Mouse (Mus musculus): ENCODE measurements around the gene Ifna4. TPM values are rescaled to one million over a fixed set of nuclear protein-coding genes. Genes with fewer than 3 reads are reported as not detected.

Gene Ifna4
- polyA plus RNA-seq, 1 experiment from 2014 or later: not detected

DNA sequence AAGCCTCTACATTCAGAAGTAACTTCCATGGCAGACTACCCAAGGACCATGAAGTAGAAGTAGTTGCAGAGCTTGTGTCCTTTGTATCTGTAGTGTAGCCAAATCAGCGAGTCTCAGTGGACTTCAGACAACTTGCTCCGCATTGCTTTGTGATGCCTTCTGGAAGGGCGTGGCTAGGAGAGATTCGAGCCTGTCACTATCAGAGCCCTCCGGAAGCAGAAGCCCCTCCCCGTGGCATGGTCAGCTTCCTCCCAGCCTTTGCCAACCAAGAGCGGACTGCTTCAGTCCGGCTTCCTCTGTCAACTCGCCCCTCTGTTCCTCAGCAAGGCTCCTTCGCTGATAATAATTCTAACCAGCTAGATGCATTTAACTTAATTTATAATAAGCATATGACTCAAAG lies 36.6 kb downstream of the Ifna4 start:
- Histone ChIP-seq H3K27me3 (replicated peaks; ENCODE audit: control insufficient read depth, insufficient read depth, low read length) (no peaks in the 10 kb centered on the region), H3K4me3 (ENCODE audit: low read length) (no peak overlapping the region), H3K27ac (ENCODE audit: low read depth, low read length) (no peak overlapping the region), H3K9ac (ENCODE audit: low read depth, low read length) (no peak overlapping the region), H3K9me3 (ENCODE audit: control insufficient read depth, low read length) (no peaks in the 10 kb centered on the region), H3K4me1 (ENCODE audit: control insufficient read depth, insufficient read depth, low read depth, low read length) (no peaks in the 10 kb centered on the region), H3K36me3 (ENCODE audit: control insufficient read depth, insufficient read depth, low read length) (no peaks in the 10 kb centered on the region), H3K4me2 (ENCODE audit: low read length) (no peak overlapping the region)
- no peak for ATAC-seq
- WGBS: 45% methylated on average over 10 of the region's 10 CpGs

DNA sequence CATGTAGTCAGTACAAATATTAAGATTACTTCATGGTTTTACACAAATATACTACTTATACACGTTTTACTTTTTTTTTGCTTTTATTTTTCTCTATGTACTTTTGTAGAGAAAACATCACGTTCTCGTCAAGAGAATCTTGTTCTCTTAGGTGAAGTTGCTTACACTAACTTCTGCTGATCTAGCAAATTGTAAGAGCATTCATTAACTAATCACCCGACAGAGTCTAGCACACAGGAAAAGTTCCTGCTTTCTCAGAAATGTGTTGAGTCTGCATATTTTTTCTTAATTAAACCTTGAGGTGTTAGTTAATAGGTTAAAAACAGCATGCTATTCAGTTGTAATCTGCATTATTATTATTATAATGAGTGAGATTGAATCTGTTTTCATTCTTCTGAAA lies 37.1 kb downstream of the Ifna4 start:
- WGBS: 73% methylated on average over 4 of the region's 4 CpGs
- no peak for ATAC-seq

DNA sequence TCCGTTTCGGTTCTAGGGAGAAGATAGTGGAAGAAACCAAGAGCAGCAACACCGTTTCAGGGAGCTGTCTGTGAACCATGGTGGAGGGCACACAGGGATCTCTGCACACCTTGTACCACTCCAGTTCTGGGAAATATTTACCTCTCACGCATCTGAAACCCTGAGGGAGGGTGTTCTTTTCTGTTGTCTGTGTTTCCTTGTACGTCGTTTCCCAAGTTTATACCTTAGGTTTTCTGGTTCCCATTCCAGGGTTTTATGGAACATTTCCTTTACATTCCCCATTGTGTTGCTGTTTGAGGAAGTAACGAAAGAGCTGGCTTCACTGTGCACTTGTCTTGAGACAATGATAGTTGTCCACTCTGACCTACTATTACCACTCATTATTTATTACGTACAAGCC lies 38.4 kb downstream of the Ifna4 start, which contains the start of gene Ifne:
Ifne (minus strand) TSS at position 101 of the 400 bp plus-strand sequence.
- Histone ChIP-seq H3K4me2 (ENCODE audit: low read length) (no peak within 1 kb of the TSS), H3K4me1 (ENCODE audit: control insufficient read depth, insufficient read depth, low read depth, low read length) (no peaks in the 10 kb centered on the region), H3K36me3 (ENCODE audit: control insufficient read depth, insufficient read depth, low read length) (no peaks in the 10 kb centered on the region), H3K27me3 (replicated peaks; ENCODE audit: control insufficient read depth, insufficient read depth, low read length) (no peaks in the 10 kb centered on the region), H3K9ac (ENCODE audit: low read depth, low read length) (no peak within 1 kb of the TSS), H3K4me3 (ENCODE audit: low read length) (no peak within 1 kb of the TSS), H3K9me3 (ENCODE audit: control insufficient read depth, low read length) (no peaks in the 10 kb centered on the region), H3K27ac (ENCODE audit: low read depth, low read length) (no peak within 1 kb of the TSS)
- ATAC-seq: no peak
- WGBS: 90% methylated on average over 8 of the region's 8 CpGs

More for the DNA sequence above, 37.1 kb downstream of the Ifna4 start:
- H3K4me3 ChIP-seq (ENCODE audit: low read length): no peak overlapping the region
- no peaks in the 10 kb centered on the region for H3K27me3 ChIP-seq (replicated peaks; ENCODE audit: control insufficient read depth, insufficient read depth, low read length)
- H3K36me3 ChIP-seq (ENCODE audit: control insufficient read depth, insufficient read depth, low read length): no peaks in the 10 kb centered on the region
- H3K9me3 ChIP-seq (ENCODE audit: control insufficient read depth, low read length): no peaks in the 10 kb centered on the region
- H3K4me1 ChIP-seq (ENCODE audit: control insufficient read depth, insufficient read depth, low read depth, low read length): no peaks in the 10 kb centered on the region
- H3K27ac ChIP-seq (ENCODE audit: low read depth, low read length): no peak overlapping the region
- H3K9ac ChIP-seq (ENCODE audit: low read depth, low read length): no peak overlapping the region
- H3K4me2 ChIP-seq (ENCODE audit: low read length): no peak overlapping the region

DNA sequence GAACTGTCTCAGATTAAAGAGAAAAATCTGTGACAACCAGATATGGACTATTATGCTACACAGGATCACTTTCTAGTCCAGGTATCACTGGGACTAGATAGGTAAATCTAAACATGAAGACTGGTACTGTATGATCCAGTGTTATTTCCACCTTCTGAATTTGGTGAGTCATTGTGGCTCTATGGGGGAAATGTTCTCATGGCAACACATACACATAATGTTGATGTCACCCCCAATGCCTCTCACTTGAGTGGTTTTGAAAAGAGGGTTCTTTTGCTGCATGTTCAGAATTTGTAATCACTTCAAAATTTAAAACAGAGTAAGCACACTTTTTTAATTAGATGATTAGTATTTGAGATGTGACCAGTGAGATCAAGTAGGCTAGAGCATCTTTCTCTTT lies 46.6 kb downstream of the Ifna4 start:
- no peaks in the 10 kb centered on the region for H3K36me3 ChIP-seq (ENCODE audit: control insufficient read depth, insufficient read depth, low read length)
- ATAC-seq: no peak
- H3K4me1 ChIP-seq (ENCODE audit: control insufficient read depth, insufficient read depth, low read depth, low read length): no peaks in the 10 kb centered on the region
- H3K4me2 ChIP-seq (ENCODE audit: low read length): no peak overlapping the region
- H3K4me3 ChIP-seq (ENCODE audit: low read length): no peak overlapping the region
- H3K27me3 ChIP-seq (replicated peaks; ENCODE audit: control insufficient read depth, insufficient read depth, low read length): no peaks in the 10 kb centered on the region
- H3K27ac ChIP-seq (ENCODE audit: low read depth, low read length): no peak overlapping the region
- no peaks in the 10 kb centered on the region for H3K9me3 ChIP-seq (ENCODE audit: control insufficient read depth, low read length)
- H3K9ac ChIP-seq (ENCODE audit: low read depth, low read length): no peak overlapping the region

Other genes starting within 250 kb of the Ifna4 start
- gene Ifna9, start 249.5 kb upstream of the Ifna4 start, polyA plus RNA-seq (2015; fragmentation: Nextera tagmentation; extraction: Ambion mirVana): not detected in 2 replicates
- gene Ifna12, start 238.5 kb upstream of the Ifna4 start, polyA plus RNA-seq (2015; fragmentation: Nextera tagmentation; extraction: Ambion mirVana): not detected in 2 replicates
- not detected in 2 replicates for gene C87499, start 207.4 kb upstream of the Ifna4 start, polyA plus RNA-seq (2015; fragmentation: Nextera tagmentation; extraction: Ambion mirVana)
- not detected in 2 replicates for gene Ifna13, start 197.4 kb upstream of the Ifna4 start, polyA plus RNA-seq (2015; fragmentation: Nextera tagmentation; extraction: Ambion mirVana)
- not detected in 2 replicates for gene Ifna16, start 164.9 kb upstream of the Ifna4 start, polyA plus RNA-seq (2015; fragmentation: Nextera tagmentation; extraction: Ambion mirVana)
- not detected in 2 replicates for gene Ifna2, start 157.9 kb upstream of the Ifna4 start, polyA plus RNA-seq (2015; fragmentation: Nextera tagmentation; extraction: Ambion mirVana)
- gene Ifnab, start 150.5 kb upstream of the Ifna4 start, polyA plus RNA-seq (2015; fragmentation: Nextera tagmentation; extraction: Ambion mirVana): not detected in 2 replicates
- 1.3 and 1.5 TPM in 2 replicates for gene Gm26566, start 120.1 kb upstream of the Ifna4 start, polyA plus RNA-seq (2015; fragmentation: Nextera tagmentation; extraction: Ambion mirVana)
- 90.3 and 104 TPM in 2 replicates for gene Klhl9, start 119.4 kb upstream of the Ifna4 start, polyA plus RNA-seq (2015; fragmentation: Nextera tagmentation; extraction: Ambion mirVana)
- not detected in 2 replicates for gene Gm13271, start 87.0 kb upstream of the Ifna4 start, polyA plus RNA-seq (2015; fragmentation: Nextera tagmentation; extraction: Ambion mirVana)
- not detected in 2 replicates for gene Gm13283, start 81.7 kb upstream of the Ifna4 start, polyA plus RNA-seq (2015; fragmentation: Nextera tagmentation; extraction: Ambion mirVana)
- gene Gm13290, start 68.0 kb upstream of the Ifna4 start, polyA plus RNA-seq (2015; fragmentation: Nextera tagmentation; extraction: Ambion mirVana): not detected in 2 replicates
- not detected in 2 replicates for gene Gm13289, start 64.9 kb upstream of the Ifna4 start, polyA plus RNA-seq (2015; fragmentation: Nextera tagmentation; extraction: Ambion mirVana)
- not detected in 2 replicates for gene Gm13272, start 62.0 kb upstream of the Ifna4 start, polyA plus RNA-seq (2015; fragmentation: Nextera tagmentation; extraction: Ambion mirVana)
- gene Ifnz, start 59.7 kb upstream of the Ifna4 start, polyA plus RNA-seq (2015; fragmentation: Nextera tagmentation; extraction: Ambion mirVana): not detected in 2 replicates
- not detected in 2 replicates for gene Gm13276, start 56.2 kb upstream of the Ifna4 start, polyA plus RNA-seq (2015; fragmentation: Nextera tagmentation; extraction: Ambion mirVana)
- not detected in 2 replicates for gene Gm13277, start 53.2 kb upstream of the Ifna4 start, polyA plus RNA-seq (2015; fragmentation: Nextera tagmentation; extraction: Ambion mirVana)
- not detected in 2 replicates for gene Gm13278, start 50.3 kb upstream of the Ifna4 start, polyA plus RNA-seq (2015; fragmentation: Nextera tagmentation; extraction: Ambion mirVana)
- gene Gm13275, start 47.4 kb upstream of the Ifna4 start, polyA plus RNA-seq (2015; fragmentation: Nextera tagmentation; extraction: Ambion mirVana): not detected in 2 replicates
- gene Gm13279, start 44.5 kb upstream of the Ifna4 start, polyA plus RNA-seq (2015; fragmentation: Nextera tagmentation; extraction: Ambion mirVana): not detected in 2 replicates
- gene Gm13285, start 42.2 kb upstream of the Ifna4 start, polyA plus RNA-seq (2015; fragmentation: Nextera tagmentation; extraction: Ambion mirVana): 0.21 TPM in 1 of 2 replicates, not detected in the other
- gene Gm13287, start 38.6 kb upstream of the Ifna4 start, polyA plus RNA-seq (2015; fragmentation: Nextera tagmentation; extraction: Ambion mirVana): not detected in 2 replicates
- gene Gm13288, start 36.3 kb upstream of the Ifna4 start, polyA plus RNA-seq (2015; fragmentation: Nextera tagmentation; extraction: Ambion mirVana): not detected in 2 replicates
- not detected in 2 replicates for gene Ifna7, start 25.6 kb upstream of the Ifna4 start, polyA plus RNA-seq (2015; fragmentation: Nextera tagmentation; extraction: Ambion mirVana)
- gene Ifna11, start 21.9 kb upstream of the Ifna4 start, polyA plus RNA-seq (2015; fragmentation: Nextera tagmentation; extraction: Ambion mirVana): not detected in 2 replicates
- not detected in 2 replicates for gene Ifna6, start 14.4 kb upstream of the Ifna4 start, polyA plus RNA-seq (2015; fragmentation: Nextera tagmentation; extraction: Ambion mirVana)
- gene Ifna5, start 6.3 kb upstream of the Ifna4 start, polyA plus RNA-seq (2015; fragmentation: Nextera tagmentation; extraction: Ambion mirVana): not detected in 2 replicates
- not detected in 2 replicates for gene Ifna1, start 8.2 kb downstream of the Ifna4 start, polyA plus RNA-seq (2015; fragmentation: Nextera tagmentation; extraction: Ambion mirVana)
- gene Ifne, start 38.3 kb downstream of the Ifna4 start, polyA plus RNA-seq (2015; fragmentation: Nextera tagmentation; extraction: Ambion mirVana): not detected in 2 replicates